Mouse (Mus musculus) gastrocnemius, adult 8-10 months (tissue): ENCODE data around the gene Ptpre. TPM values are rescaled to one million over a fixed set of nuclear protein-coding genes. Genes with fewer than 3 reads are reported as not detected.
"Not testable (repeated sequence)": the region's sequence is repeated elsewhere in the genome, so short reads cannot be mapped to it uniquely, and the experiment has no call there.

Source experiments
- DNase-seq, 2 experiments: peaks; one replicate each; pipeline ENCODE4 v3.0.0; 2022; ENCODE audit warnings: low spot score in 2 of 2
- total RNA-seq, 4 experiments: library from RNA; stranded (reverse); gene quantifications; 2 replicates each; pipeline ENCODE4 v1.2.4; 2022

Gene Ptpre
- total RNA-seq, 4 experiments from 2014 or later: 0.87 to 1.3 (median 1.0) TPM

DNA sequence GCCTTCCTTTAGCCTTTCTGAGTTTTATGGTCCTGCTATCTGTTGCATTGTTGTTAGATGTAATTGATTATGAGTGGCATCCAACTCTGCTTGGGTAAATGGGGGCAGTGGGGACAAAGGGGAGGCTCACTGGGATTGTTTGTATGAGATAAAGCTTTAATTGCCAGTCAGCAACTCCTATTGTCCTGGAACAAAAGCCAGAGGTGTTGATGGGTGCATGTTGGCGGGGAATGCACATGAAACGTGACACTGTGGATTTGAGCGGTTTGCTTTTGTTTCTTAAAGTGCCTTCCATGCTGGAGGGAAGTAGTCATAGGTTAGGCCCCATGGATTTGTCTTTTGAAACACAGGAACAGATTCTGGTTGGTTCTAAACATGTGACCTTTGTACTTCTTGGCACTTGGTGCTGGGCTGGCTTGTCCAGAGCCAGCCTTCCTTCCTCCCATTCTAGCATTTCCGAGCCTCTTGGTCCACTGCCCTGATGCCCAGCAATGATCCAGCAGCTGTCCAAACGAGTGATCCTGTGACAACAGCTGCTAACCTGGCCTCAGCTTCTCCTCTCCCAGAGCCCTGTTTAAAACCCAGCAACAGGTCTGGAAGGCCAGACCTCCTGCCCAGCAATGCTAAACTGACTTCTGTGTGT lies 65.7 kb downstream of the Ptpre start:
- peak; percentile 66 to 81 for DNase-seq

GRCm38 (mm10) chr7:135605002-135605803 lies 67.9 kb downstream of the Ptpre start:
- DNase-seq: no peak

GRCm38 (mm10) chr7:135605804-135606072 lies 68.5 kb downstream of the Ptpre start:
- DNase-seq: no peak

GRCm38 (mm10) chr7:135608208-135608607 lies 70.9 kb downstream of the Ptpre start:
- DNase-seq: no peak

- DNase-seq: no peak
Observed at GRCm38 (mm10) chr7:135609028-135609427, 71.7 kb downstream of the Ptpre start.

DNA sequence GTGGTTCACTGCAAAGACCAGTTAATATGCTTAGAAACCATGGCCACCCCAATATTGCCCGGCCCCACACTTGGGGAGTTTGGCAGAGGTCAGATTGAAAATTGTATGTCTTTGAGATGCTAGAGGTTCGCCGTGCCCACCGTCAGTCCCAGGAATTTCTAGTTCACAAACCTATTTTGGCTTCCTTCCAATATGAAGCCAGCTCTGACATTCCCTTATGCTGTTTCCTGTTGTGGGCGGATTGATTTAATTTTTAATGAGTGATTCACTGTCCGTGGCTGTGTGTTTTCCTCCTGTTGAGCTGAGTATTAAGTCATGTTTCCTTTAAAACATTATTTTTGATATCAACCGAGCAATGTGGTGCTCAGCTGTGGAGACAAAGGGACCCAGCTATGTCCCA lies 72.4 kb downstream of the Ptpre start:
- DNase-seq: no peak

GRCm38 (mm10) chr7:135612276-135612675 lies 75.0 kb downstream of the Ptpre start:
- no peak for DNase-seq

- no peak for DNase-seq
Observed at GRCm38 (mm10) chr7:135612801-135613200, 75.5 kb downstream of the Ptpre start.

GRCm38 (mm10) chr7:135613380-135613779 lies 76.1 kb downstream of the Ptpre start:
- no peak for DNase-seq

GRCm38 (mm10) chr7:135614892-135615291 lies 77.6 kb downstream of the Ptpre start:
- no peak for DNase-seq

DNA sequence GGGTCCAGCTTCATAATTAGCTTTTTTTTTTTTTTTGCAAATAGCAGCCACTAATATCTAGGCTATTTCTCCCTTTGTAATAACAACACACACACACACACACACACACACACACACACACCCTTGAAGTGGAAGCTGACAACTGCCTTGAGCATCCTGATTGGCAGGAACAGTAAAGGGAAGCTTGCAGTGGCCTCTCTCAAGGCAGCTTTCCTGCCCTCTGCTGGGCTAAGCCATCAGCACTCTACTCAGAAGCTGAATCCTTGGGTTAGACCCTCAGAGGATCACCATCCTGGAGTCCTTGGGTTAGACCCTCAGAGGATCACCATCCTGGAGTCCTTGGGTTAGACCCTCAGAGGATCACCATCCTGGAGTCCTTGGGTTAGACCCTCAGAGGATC lies 79.2 kb downstream of the Ptpre start:
- DNase-seq: not testable (repeated sequence)

DNA sequence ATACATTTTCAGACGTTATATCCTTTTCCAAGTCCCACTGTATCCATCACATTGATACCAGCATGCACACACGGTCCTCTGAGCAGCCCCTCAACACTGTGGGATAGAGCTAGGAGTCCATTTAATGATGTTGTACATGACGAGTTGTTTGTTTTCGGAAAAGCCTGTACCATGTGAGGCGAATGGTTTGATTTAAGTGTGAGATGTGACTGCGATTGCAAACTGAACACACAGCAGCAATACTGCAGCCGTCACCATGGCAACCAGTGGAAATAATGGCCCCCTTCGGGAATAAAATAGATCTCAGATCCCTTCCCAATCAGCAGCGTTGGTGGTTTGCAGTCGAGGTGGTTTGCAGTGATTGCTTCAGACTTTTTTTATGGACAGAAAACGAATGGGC lies 80.5 kb downstream of the Ptpre start:
- no peak for DNase-seq

GRCm38 (mm10) chr7:135621649-135622048 lies 84.4 kb downstream of the Ptpre start:
- no peak for DNase-seq

DNA sequence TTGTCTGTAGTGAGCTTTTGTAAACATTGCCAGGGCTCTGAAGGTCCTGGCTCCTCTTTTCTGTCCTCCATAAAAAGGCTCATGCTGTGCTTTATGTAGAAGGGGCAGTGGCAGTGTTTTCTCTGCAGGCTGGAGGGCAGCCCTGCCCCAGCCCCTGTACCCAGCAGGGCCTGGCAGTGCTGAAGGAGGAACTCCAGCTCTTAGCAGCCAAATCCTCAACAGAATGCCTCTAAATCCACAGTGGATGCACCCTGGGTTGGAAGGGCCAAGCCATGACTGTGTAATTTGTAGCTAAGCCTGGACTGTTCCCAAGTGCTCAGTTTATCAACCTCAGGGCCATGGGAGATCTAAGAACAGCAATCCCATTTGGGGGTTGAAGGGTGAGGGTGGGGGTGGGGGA lies 85.0 kb downstream of the Ptpre start:
- DNase-seq: no peak

DNA sequence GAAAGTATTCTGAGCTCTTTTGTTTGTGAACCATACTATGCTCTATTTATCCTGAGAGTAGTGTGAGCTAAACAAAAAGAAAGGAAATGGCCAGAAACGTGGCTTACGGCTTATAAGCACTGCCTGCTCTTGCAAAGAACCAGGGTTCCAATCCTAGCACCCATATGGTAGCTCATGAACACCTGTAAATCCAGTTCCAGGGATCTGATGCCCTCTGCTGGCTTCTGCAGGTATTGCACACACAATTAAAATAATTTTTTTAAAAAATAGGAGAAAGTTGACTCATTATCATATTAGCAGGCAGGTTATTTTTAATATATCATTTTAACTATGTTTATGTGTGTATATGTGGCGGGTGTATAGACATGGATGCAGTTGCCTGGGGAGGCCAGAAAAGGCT lies 87.6 kb downstream of the Ptpre start:
- DNase-seq: no peak

DNA sequence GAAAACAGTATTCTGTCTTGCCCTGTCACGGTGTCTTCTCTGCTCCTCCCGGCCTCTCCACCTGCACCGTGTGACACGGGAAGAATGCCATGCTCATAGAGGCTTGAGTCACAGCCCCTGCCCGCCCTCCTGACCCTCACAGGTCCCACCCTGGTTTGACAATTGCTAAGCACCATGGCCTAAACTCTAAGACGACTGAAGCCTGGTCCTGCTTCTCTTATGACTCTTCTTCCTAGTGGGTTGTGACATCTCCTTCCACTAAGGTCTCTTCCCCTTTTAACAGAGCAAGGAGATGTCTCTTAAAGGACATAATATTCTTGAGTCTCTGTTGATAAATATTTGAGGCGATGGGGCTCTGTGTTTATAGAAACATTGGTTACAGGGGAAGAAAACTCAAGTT lies 91.1 kb downstream of the Ptpre start:
- no peak for DNase-seq

- no peak for DNase-seq
Observed at GRCm38 (mm10) chr7:135629019-135629418, 91.7 kb downstream of the Ptpre start.

GRCm38 (mm10) chr7:135631776-135632552 lies 94.7 kb downstream of the Ptpre start:
- peak; percentile 53 to 55 for DNase-seq

DNA sequence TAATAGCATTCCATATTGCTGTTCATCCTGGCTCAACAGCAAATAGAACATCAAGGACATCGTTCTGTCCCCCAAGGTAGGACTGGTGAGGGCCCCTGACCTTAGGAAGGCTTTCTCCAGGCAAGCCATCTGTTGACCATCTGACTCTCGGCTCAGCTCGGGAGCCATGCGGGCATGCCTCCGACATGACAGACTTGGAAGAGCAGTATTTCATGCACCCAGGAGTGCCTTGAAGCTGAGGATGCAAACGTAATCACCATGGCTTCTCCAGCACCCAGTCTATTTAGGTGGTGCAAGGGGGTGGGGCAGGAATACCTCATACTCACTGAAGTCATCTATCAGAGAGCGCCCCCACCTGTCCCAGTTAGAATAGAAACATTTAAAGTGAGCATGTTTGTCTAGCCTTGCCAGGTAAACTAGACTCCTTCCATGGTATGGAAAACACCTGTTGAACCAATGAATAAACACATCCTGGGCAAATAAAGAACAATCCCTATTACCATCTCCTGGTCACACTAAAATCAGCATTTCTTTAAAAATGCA lies 95.5 kb downstream of the Ptpre start:
- no peak for DNase-seq

GRCm38 (mm10) chr7:135634851-135635624 lies 97.8 kb downstream of the Ptpre start:
- no peak for DNase-seq

DNA sequence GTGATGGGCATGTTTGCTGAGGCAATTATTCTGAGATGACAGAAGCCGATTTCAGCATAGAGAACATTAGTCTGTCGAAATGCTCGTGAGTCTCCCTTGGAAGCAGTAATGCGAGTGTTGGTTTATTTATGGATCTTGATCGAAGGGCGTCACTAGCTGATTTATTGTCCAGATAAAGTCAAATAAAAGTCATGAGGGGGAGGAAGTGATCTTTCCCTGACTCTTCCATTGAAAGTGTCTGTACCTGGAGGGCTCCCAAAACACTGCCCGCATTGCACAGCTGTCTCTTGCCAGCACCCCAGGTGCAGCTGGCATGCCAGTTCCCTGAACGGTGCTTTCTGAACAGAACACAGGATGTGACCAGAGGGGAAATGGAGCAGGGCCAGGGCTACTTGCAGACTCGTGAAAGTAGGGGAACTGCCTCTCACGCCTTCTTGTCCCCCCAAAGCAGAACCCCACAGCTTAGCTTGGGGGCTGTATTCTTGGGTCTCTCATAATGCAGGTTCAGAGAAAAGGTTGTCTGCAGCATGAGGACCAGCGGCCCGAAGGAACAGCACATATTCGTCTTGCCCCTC lies 100.2 kb downstream of the Ptpre start:
- DNase-seq: no peak
